Mouse (Mus musculus) lung, postnatal 0 days (tissue): ENCODE results near the gene Ror2. TPM values are rescaled to one million over a fixed set of nuclear protein-coding genes. Genes with fewer than 3 reads are reported as not detected.
"Not testable (repeated sequence)": the region's sequence is repeated elsewhere in the genome, so short reads cannot be mapped to it uniquely, and the experiment has no call there.

ENCODE experiments used
- ATAC-seq: fragments of 200-750 bp; cut with Nextera tagmentation; 2 replicates; pipeline ENCODE4 v1.8.0; 2017; ENCODE audit warnings: moderate library complexity
- DNase-seq: peaks from one replicate; pipeline ENCODE4 v3.0.0-alpha.2; 2016; ENCODE audit warnings: low spot score
- H3K27ac ChIP-seq: fragments of 300-500 bp; sonication (generic); 2 replicates; pipeline ENCODE4 v1.5.1; 2014; ENCODE audit warnings: antibody characterized with exemption, mild to moderate bottlenecking, low read length, mixed read lengths
- H3K27me3 ChIP-seq: fragments of 300-500 bp; sonication (generic); replicated peaks from 2 replicates; pipeline ENCODE4 v1.6.1; 2014; ENCODE audit warnings: low read length, mixed read lengths; ENCODE audit not compliant: insufficient read depth
- H3K36me3 ChIP-seq: fragments of 300-500 bp; sonication (generic); 2 replicates; pipeline ENCODE4 v1.6.1; 2014; ENCODE audit warnings: low read length, mixed read lengths; ENCODE audit not compliant: insufficient read depth
- H3K4me1 ChIP-seq: fragments of 300-500 bp; sonication (generic); 2 replicates; pipeline ENCODE4 v1.6.1; 2014; ENCODE audit warnings: antibody characterized with exemption, low read depth, low read length, mixed read lengths; ENCODE audit not compliant: insufficient read depth
- H3K4me2 ChIP-seq: fragments of 300-500 bp; sonication (generic); replicated peaks from 2 replicates; pipeline ENCODE4 v1.6.1; 2014; ENCODE audit warnings: low read depth, mild to moderate bottlenecking, low read length, moderate library complexity, mixed read lengths
- H3K4me3 ChIP-seq: fragments of 300-500 bp; sonication (generic); 2 replicates; pipeline ENCODE4 v1.5.1; 2014; ENCODE audit warnings: low read depth, low read length
- H3K9ac ChIP-seq: fragments of 300-500 bp; sonication (generic); replicated peaks from 2 replicates; pipeline ENCODE4 v1.6.1; 2014; ENCODE audit warnings: low read depth, mild to moderate bottlenecking
- H3K9me3 ChIP-seq: fragments of 300-500 bp; sonication (generic); 2 replicates; pipeline ENCODE4 v1.6.1; 2016; ENCODE audit warnings: low read length, mixed read lengths
- CTCF ChIP-seq: IDR thresholded peaks from 2 replicates; pipeline ENCODE4 v1.5.1; 2016; ENCODE audit warnings: antibody characterized with exemption, mild to moderate bottlenecking
- EP300 ChIP-seq: IDR thresholded peaks from 2 replicates; pipeline ENCODE4 v1.6.1; 2016; ENCODE audit warnings: antibody characterized with exemption, mild to moderate bottlenecking, control low read depth
- WGBS: fragments of 180-500 bp; shearing (Covaris S2); extraction: QIAGEN DNeasy Blood & Tissue Kit; methylation state at CpG from one replicate; pipeline ENCODE4 v1.1.7; 2014; 5-methylcytosine and 5-hydroxymethylcytosine counted together
- polyA plus RNA-seq: library from polyadenylated mRNA; unstranded; fragments of >200 nt; fragmentation: Nextera tagmentation; extraction: Ambion mirVana; gene quantifications from 2 replicates; pipeline ENCODE4 v1.2.1, GENCODE M21; 2015

Gene Ror2
- polyA plus RNA-seq, 1 experiment from 2014 or later = 5.3 TPM

DNA sequence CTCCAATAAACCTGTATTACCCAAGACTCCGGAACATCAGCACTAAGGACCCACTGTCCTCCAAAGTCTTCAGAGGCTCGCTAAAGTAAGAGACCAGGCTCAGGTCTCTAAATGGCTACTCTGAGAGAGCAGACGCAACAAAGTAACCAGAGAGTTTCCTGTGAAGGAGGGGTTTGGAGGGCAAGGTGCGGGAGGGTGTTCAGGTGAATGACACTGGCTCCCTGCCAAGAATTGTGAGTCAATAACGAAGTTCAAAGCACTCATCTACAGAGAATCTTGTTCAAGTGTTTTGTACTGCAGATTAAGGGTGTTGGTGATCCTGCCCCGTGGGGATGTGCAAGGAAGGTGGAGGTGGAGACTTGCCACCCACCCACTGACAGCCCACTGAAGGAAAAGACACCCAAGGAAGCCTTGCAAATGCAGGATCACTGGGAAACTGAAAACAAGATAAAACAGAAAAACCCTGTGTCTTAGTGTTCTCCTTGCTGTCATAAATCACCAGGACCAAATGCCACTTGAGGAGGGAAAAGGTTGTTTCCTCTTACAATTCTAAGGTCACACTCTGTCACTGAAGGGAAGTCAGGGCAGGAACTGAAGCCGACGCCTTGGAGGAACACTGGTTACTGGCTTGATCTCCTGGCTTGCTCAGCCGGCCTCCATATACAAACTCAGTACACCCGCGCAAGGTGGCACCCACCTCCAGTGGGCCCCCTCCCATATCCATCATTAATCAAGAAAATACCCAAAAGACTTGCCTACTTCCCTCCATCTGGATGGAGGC, 30.8 kb upstream of the Ror2 start:
- no peaks in the 10 kb centered on the region for H3K9me3 ChIP-seq
- TF ChIP-seq CTCF = no peak
- H3K4me3 ChIP-seq = no peak overlapping the region
- no peaks in the 10 kb centered on the region for H3K36me3 ChIP-seq
- H3K27me3 ChIP-seq = no peaks in the 10 kb centered on the region
- 0 out of 2 replicates have a peak, but pooled peaks have one; percentile 41 for ATAC-seq
- DNase-seq = peak; percentile 59
- H3K9ac ChIP-seq = no peak overlapping the region
- no peak overlapping the region for H3K4me2 ChIP-seq
- no peak overlapping the region for H3K27ac ChIP-seq
- H3K4me1 ChIP-seq = no peaks in the 10 kb centered on the region
- WGBS = 35% methylated on average over 11 of the region's 11 CpGs

DNA sequence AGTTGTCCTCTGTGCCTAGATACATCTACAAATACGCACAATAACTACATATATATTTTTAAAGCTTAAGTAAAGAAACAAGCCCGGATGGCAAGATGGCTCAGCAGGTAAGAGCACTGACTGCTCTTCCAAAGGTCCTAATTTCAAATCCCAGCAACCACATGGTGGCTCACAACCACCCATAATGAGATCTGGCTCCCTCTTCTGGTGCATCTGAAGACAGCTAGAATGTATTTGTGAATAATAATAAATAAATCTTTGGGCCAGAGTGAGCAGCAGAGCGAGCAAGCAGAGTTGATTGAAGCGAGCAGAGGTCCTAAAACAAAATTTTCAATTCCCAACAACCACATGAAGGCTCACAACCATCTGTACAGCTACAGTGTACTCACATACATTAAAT, 29.8 kb upstream of the Ror2 start:
- H3K27me3 ChIP-seq, H3K9ac ChIP-seq, H3K27ac ChIP-seq, H3K4me1 ChIP-seq, DNase-seq, H3K9me3 ChIP-seq, ATAC-seq, H3K4me3 ChIP-seq, H3K36me3 ChIP-seq, H3K4me2 ChIP-seq: not testable (repeated sequence)
- 85% methylated on average over 4 of the region's 4 CpGs for WGBS
- TF ChIP-seq CTCF = peak; percentile 55

DNA sequence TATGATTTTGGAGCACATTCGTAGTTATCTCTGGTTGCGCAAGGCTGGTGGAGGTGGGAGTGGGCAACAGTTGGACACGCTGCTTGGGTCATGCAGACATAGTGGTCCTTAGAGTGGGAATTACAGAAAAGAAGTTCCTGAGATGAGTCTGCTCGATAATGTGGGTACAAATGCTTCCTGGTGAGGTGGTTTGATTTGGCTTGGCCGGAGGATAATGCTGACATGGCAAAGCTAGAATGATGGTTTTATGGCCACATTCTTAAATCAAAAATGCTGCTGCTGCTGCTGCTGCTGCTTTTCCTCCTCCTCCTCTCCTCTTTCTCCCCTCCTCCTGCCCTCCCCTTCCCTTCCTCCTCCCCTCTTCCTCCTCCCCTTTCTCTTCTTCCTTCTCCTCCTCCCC, 24.5 kb upstream of the Ror2 start:
- Histone ChIP-seq H3K4me2 (no peak overlapping the region), H3K9me3 (no peaks in the 10 kb centered on the region), H3K4me3 (no peak overlapping the region), H3K27me3 (no peaks in the 10 kb centered on the region), H3K27ac (no peak overlapping the region), H3K4me1 (peaks cover 8% of the 10 kb centered on the region; the same call in 1 of the 2 replicates), H3K9ac (no peak overlapping the region), H3K36me3 (no peaks in the 10 kb centered on the region)
- DNase-seq (no peak), ATAC-seq (no peak)
- WGBS = 76% methylated on average over 5 of the region's 5 CpGs
- no peak for TF ChIP-seq EP300
- no peak for TF ChIP-seq CTCF

DNA sequence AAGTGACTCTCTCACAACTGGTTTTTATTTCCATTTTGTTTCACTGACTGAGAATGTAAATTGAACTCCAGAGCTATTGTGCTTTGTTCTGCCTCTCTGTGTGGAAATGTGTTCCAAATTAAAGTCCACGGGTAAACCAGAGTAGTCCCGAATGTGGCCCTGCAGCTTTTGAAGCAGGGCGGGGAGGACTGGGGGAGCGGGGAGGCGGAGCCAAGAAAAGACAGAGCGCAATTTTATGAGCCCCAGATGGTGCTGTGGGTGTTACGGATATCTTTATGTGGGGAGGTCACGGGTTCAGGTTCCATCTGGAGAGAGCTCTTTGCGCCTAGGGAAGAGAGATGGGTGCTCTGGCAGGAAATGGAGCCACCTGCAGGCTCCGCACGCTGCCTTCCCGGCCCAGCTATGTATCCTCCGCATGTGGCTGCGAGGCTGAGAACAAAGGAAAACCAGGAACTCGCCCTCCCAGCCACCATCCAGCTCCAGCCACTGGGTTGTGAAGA, 23.8 kb upstream of the Ror2 start:
- no peak overlapping the region for H3K27ac ChIP-seq

DNA sequence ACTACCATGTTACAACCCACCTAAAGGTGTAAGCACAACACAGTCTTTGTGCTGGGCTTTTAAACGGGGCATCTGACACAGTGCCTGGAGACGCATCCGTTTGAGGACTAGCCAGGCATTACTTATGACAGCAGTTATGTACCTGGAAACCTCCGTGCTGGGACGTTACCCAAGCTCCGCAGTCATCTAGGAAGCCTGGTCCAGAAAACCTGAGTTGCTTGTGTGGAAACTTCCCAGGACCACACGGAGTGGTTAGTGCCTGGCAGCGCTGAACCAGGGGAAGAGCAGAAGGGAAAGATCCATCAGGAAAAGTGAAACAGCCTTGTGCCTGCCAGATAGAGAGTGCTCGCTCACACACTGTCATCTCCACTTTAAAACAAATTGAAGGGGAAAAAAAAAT, 23.2 kb upstream of the Ror2 start:
- H3K4me1 ChIP-seq = peaks cover 8% of the 10 kb centered on the region; the same call in 1 of the 2 replicates
- no peak overlapping the region for H3K9ac ChIP-seq
- no peaks in the 10 kb centered on the region for H3K36me3 ChIP-seq
- ATAC-seq (peak; percentile 50), DNase-seq (no peak)
- H3K9me3 ChIP-seq = no peaks in the 10 kb centered on the region
- WGBS = 11% methylated on average over 9 of the region's 9 CpGs
- no peak for TF ChIP-seq CTCF
- H3K27ac ChIP-seq = no peak overlapping the region
- peak overlapping the region; percentile 26; the same call in 1 of the 2 replicates for H3K4me3 ChIP-seq
- H3K27me3 ChIP-seq = no peaks in the 10 kb centered on the region
- H3K4me2 ChIP-seq = peak overlapping the region; percentile 66

More for the DNA sequence above, 23.8 kb upstream of the Ror2 start:
- Histone ChIP-seq H3K9me3 (no peaks in the 10 kb centered on the region), H3K9ac (no peak overlapping the region), H3K4me1 (peaks cover 8% of the 10 kb centered on the region; the same call in 1 of the 2 replicates), H3K27me3 (no peaks in the 10 kb centered on the region), H3K4me2 (peak overlapping the region; percentile 66), H3K4me3 (peak overlapping the region; percentile 26; the same call in 1 of the 2 replicates), H3K36me3 (no peaks in the 10 kb centered on the region)
- ATAC-seq (peak; percentile 74), DNase-seq (peak; percentile 59)
- under 1% methylated on average over 15 of the region's 15 CpGs for WGBS
- peak; percentile 37 for TF ChIP-seq CTCF
- TF ChIP-seq EP300 = no peak

DNA sequence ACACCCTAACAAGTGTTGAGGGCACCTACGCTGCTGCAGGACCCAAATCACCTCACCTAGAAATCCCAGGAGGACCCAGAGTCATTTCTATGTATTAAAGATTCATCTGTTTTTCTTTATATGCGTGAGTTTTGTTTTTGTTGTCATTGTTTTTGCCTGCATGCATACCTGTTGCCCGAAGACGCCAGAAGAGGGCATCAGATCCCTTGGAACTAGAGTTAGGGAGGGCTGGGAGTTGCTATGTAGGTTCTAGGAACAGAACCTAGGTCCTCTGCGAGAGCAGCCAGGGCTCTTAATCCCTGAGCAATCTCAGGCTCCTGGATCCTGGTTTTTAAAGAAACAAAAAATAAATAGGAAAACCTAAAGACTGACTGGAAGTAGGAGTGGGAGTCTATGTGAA, 20.9 kb upstream of the Ror2 start:
- Histone ChIP-seq H3K36me3 (no peaks in the 10 kb centered on the region), H3K9ac (no peak overlapping the region), H3K27ac (no peak overlapping the region), H3K4me2 (no peak overlapping the region), H3K4me3 (no peak overlapping the region), H3K27me3 (no peaks in the 10 kb centered on the region), H3K9me3 (no peaks in the 10 kb centered on the region), H3K4me1 (peaks cover 8% of the 10 kb centered on the region; the same call in 1 of the 2 replicates)
- TF ChIP-seq EP300 = no peak
- TF ChIP-seq CTCF = peak; percentile 22; the same call in 1 of the 2 replicates
- DNase-seq (no peak), ATAC-seq (no peak)
- whole genome bisulfite sequencing = 74% methylated on average over 5 of the region's 5 CpGs
